Mouse (Mus musculus) ES-CJ7 (cell line): ENCODE measurements around the gene D930048N14Rik.
A peak's percentile ranks its signal among the peaks of the same experiment; 100 is the strongest.
"Not testable (repeated sequence)": the region's sequence is repeated elsewhere in the genome, so short reads cannot be mapped to it uniquely, and the experiment has no call there.

Source experiments
- DNase-seq: peaks from one replicate; pipeline ENCODE4 v3.0.0; 2011; ENCODE audit warnings: low read depth, low spot score

The D930048N14Rik gene

GRCm38 (mm10) chr11:51650691-51651515, at the start of gene D930048N14Rik, which contains the start of gene N4bp3:
D930048N14Rik (plus strand) TSS chr11:51650954.
N4bp3 (minus strand) TSS chr11:51650842.
- DNase-seq: peak; percentile 65

- DNase-seq: no peak
Observed at GRCm38 (mm10) chr11:51602253-51602652, 48.5 kb upstream of the D930048N14Rik start.

- DNase-seq: peak; percentile 82
Observed at GRCm38 (mm10) chr11:51605602-51606446, 44.9 kb upstream of the D930048N14Rik start.

- DNase-seq: peak; percentile 98
Observed at GRCm38 (mm10) chr11:51606447-51607095, 44.2 kb upstream of the D930048N14Rik start, which contains the start of gene Hnrnpab. Hnrnpab (minus strand) TSS chr11:51606847.

- no peak for DNase-seq
Observed at GRCm38 (mm10) chr11:51607096-51607738, 43.5 kb upstream of the D930048N14Rik start.

GRCm38 (mm10) chr11:51609266-51609909, 41.4 kb upstream of the D930048N14Rik start:
- no peak for DNase-seq

- DNase-seq: not testable (repeated sequence)
Observed at GRCm38 (mm10) chr11:51609940-51610339, 40.8 kb upstream of the D930048N14Rik start.

GRCm38 (mm10) chr11:51614256-51614655, 36.5 kb upstream of the D930048N14Rik start:
- no peak for DNase-seq

- DNase-seq: no peak
Observed at GRCm38 (mm10) chr11:51615129-51615528, 35.6 kb upstream of the D930048N14Rik start.

GRCm38 (mm10) chr11:51615601-51616000, 35.2 kb upstream of the D930048N14Rik start:
- peak; percentile 81 for DNase-seq

- DNase-seq: not testable (repeated sequence)
Observed at GRCm38 (mm10) chr11:51616113-51616512, 34.6 kb upstream of the D930048N14Rik start.

GRCm38 (mm10) chr11:51617693-51618092, 33.1 kb upstream of the D930048N14Rik start:
- peak; percentile 85 for DNase-seq

- no peak for DNase-seq
Observed at GRCm38 (mm10) chr11:51618894-51619408, 31.8 kb upstream of the D930048N14Rik start.

- DNase-seq: peak; percentile 99
Observed at GRCm38 (mm10) chr11:51619409-51620060, 31.2 kb upstream of the D930048N14Rik start, which contains the start of gene Nhp2. Nhp2 (plus strand) TSS chr11:51619735.

- no peak for DNase-seq
Observed at GRCm38 (mm10) chr11:51620084-51620483, 30.7 kb upstream of the D930048N14Rik start.

GRCm38 (mm10) chr11:51621776-51622175, 29.0 kb upstream of the D930048N14Rik start:
- DNase-seq: no peak

GRCm38 (mm10) chr11:51622971-51623491, 27.7 kb upstream of the D930048N14Rik start:
- no peak for DNase-seq

- no peak for DNase-seq
Observed at GRCm38 (mm10) chr11:51625187-51625820, 25.4 kb upstream of the D930048N14Rik start.

GRCm38 (mm10) chr11:51627425-51627824, 23.3 kb upstream of the D930048N14Rik start:
- DNase-seq: no peak
